Mouse (Mus musculus) c-Kit-positive CD71-positive TER-119-positive erythroid progenitor cells, embryonic 14.5 days (primary cell): ENCODE measurements around the gene Prss44.
A peak's percentile ranks its signal among the peaks of the same experiment; 100 is the strongest.
"Not testable (repeated sequence)": the region's sequence is repeated elsewhere in the genome, so short reads cannot be mapped to it uniquely, and the experiment has no call there.

Source experiments
- DNase-seq: peaks from one replicate; pipeline ENCODE4 v3.0.0-alpha.2; 2013; ENCODE audit warnings: low spot score

Gene Prss44

GRCm38 (mm10) chr9:110813789-110814188, at the start of gene Prss44:
Gene Prss44 (plus strand): TSS chr9:110813994.
- no peak for DNase-seq

DNA sequence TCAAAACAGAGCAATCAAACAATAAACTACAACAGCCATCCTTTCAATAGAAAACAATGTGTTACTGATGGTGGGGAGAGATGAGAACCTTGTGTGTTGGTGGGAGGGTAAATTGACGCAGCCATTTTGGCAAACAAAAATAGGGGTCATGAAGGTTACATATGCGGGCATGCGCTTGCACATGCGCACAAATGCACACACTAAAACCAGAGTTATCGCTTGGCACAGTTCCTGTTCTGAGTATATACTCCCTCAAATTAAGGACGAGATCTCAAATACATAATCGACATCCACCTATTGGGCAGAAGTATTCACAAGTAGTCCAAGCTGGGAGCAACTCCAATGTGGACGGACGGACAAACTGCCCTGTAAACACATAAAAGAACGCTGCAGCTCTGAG, 41.5 kb upstream of the Prss44 start:
- no peak for DNase-seq

- no peak for DNase-seq
These were observed 39.2 kb upstream of the Prss44 start for GRCm38 (mm10) chr9:110774403-110775268.

- DNase-seq = no peak
These were observed 38.3 kb upstream of the Prss44 start for GRCm38 (mm10) chr9:110775269-110776022.

- no peak for DNase-seq
These were observed 35.7 kb upstream of the Prss44 start for GRCm38 (mm10) chr9:110778100-110778499.

GRCm38 (mm10) chr9:110778559-110778958, 35.2 kb upstream of the Prss44 start:
- DNase-seq = no peak

GRCm38 (mm10) chr9:110779242-110779913, 34.4 kb upstream of the Prss44 start:
- DNase-seq = no peak

DNA sequence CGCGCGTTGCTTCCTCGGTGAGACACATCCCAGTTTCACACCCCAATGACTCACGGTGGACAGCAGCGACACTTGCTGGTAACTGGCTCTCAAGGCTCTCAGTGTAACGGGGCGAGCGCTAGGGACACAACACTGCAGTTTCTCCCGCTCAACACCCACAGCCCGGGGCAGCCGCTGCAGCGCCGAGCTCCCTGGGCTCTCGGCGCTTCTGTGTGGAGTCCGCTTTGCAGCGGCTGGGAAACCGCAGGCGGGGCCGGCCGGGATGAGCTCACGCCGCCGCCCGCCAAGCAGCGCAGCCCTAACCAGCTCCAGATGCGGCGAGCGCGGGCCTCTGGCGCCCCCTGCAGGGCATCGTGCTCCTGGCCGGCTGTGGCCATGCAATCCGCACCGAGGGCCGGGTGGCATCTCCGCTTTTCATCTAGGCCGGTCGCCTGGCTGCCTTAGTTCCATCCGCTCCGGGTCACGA, 32.5 kb upstream of the Prss44 start:
- peak; percentile 71 for DNase-seq

- no peak for DNase-seq
These were observed 32.1 kb upstream of the Prss44 start for GRCm38 (mm10) chr9:110781731-110782130.

- DNase-seq = no peak
These were observed 30.2 kb upstream of the Prss44 start for GRCm38 (mm10) chr9:110783611-110784010.

DNA sequence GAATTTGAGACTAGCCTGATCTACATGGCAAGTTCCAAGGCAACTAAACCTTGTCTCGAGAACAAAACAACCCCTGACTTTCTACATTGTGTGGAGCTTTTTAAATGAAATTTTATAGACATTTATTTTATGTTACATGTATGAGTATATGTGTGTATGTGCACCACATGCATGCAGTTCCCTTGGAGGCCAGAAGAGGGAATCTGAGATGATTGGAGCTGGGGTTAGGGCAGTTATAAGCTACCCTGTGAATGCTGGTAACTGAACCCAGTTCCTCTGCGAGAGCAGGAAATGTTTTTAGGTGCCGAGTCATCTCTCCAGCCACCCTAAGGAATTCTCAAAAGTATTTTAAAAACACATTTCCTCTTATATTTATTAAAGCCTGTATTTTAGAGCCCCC, 25.6 kb upstream of the Prss44 start:
- no peak for DNase-seq

DNA sequence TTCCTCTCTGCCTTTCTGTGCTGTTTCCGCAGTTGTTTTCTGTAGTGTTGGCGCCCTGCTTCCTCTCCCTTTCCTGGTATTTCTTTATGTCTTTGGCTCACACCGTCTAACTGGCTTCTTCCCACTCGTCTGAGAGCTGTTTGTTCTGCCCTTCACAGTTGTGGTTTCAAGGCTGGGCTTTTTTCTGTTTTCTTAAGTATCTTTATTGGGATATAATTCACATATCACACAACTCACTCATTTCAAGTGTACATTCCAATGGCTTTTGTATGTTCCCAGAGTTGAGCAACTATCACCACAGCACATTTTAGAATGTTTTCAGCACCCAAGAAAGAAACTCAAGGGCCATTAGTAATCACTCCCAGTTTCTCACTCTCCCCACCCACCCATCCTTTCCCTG, 23.3 kb upstream of the Prss44 start:
- no peak for DNase-seq

DNA sequence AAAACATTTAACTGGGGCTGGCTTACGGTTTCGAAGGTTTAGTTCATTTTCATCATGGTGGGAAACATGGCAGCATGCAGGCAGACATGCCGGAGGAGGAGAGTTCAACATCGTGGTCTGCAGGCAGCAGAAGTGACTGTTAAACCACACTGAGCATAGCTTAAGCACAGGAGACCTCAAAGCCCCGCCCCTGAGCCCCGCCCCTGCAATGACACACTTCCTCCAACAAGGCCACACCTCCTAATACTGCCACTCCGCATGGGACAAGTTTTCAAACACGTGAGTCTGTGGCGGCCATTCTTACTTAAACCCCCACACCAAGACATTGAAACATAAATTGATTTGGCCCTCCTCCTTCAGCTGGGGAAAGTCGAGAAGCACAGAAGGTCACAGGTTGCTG, 16.8 kb upstream of the Prss44 start:
- no peak for DNase-seq

GRCm38 (mm10) chr9:110797866-110798265, 15.9 kb upstream of the Prss44 start, which contains the start of gene Prss42:
Gene Prss42 (plus strand): TSS chr9:110798166.
- DNase-seq = no peak

DNA sequence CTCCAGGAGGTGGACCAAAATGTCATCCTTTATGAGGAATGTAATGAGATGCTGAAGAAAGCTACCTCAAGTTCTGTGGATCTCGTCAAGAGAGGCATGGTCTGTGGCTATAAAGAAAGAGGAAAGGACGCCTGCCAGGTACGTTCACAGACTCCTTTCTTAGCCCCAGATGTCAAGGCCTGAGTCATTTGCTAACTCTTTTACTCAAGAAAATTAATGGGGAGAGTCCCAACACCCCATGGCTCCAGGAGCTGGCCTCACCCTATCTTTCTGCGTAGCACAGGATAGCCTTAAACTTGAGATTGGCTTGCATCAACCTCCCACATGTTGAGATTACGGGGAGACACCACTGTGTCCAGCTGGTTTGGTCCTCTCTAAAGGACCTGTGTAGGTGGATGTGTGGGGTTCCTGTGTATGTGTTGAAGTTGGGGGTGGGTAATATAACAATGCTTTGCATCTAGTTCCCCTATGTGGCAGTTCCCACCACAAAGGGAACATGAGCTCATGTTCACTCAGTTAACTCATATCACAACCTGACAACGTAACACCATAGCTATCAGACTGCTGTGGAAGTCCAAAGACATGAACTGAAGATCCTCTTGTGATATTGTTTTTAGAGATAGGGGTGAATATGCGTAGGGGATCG, 12.8 kb upstream of the Prss44 start:
- no peak for DNase-seq

DNA sequence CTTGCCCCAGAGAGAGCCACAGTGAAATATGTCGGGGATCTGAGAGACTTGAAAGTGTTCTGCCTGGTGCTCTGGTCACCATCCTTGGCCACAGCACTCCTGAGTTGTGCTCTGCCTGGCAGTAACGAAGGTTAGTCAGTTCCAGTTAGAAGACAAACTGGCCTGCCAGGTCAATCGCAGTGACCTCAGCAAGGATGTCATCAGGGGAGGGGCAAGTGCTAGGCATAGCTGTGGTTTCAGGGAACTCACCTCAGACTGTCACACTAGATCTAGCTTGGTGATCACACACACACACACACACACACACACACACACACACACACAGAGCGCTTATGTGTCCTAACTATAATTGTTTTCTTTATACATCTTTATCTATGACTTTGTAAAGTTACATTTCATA, 10.5 kb upstream of the Prss44 start:
- DNase-seq = no peak

- DNase-seq = no peak
These were observed 3.7 kb upstream of the Prss44 start for GRCm38 (mm10) chr9:110810051-110810450.

- not testable (repeated sequence) for DNase-seq
These were observed 6.8 kb downstream of the Prss44 start for GRCm38 (mm10) chr9:110820546-110820945.

DNA sequence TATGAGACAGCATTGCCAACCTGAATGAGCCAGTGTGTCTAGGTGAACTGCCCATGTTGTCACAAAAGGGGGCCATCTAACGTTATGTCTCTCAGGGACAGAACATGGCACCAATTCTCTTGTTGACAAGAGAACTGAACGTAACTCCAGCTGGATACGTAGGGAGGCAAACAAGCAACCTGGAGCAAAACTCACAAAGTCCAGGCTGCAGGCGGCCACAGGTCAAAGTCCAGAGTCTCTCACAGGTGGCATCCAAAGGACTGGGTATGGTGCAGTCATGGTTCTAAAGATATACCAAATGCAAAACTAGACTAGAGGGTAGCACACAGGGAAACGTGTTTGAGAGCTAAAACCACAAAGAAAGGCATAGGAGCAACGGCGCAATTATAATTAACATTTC, 7.6 kb downstream of the Prss44 start:
- no peak for DNase-seq

- DNase-seq = no peak
These were observed 11.6 kb downstream of the Prss44 start for GRCm38 (mm10) chr9:110825426-110825825.

- no peak for DNase-seq
These were observed 12.0 kb downstream of the Prss44 start for GRCm38 (mm10) chr9:110825832-110826231.

- DNase-seq = no peak
These were observed 12.6 kb downstream of the Prss44 start, which contains the start of gene Prss43 for GRCm38 (mm10) chr9:110826390-110826789. Gene Prss43 (plus strand): TSS chr9:110826690.
